Mouse (Mus musculus) intestine, embryonic 14.5 days (tissue): ENCODE measurements around the gene Pmf1. TPM values are rescaled to one million over a fixed set of nuclear protein-coding genes. Genes with fewer than 3 reads are reported as not detected.

Experiments used
- ATAC-seq: fragments of 200-750 bp; cut with Nextera tagmentation; replicated peaks from 2 replicates; pipeline ENCODE4 v1.8.0; 2017; ENCODE audit warnings: low read depth, moderate number of reproducible peaks, moderate TSS enrichment, moderate library complexity; ENCODE audit not compliant: low FRiP score, low TSS enrichment
- DNase-seq: peaks from one replicate; pipeline ENCODE4 v3.0.0-alpha.2; 2018; ENCODE audit warnings: low spot score
- H3K27ac ChIP-seq: fragments of 300-500 bp; sonication (generic); 2 replicates; pipeline ENCODE4 v1.5.1; 2014; ENCODE audit warnings: low read depth, mild to moderate bottlenecking, control low read depth
- H3K27me3 ChIP-seq: fragments of 300-500 bp; sonication (generic); replicated peaks from 2 replicates; pipeline ENCODE4 v1.6.1; 2014; ENCODE audit warnings: low read length, control low read depth; ENCODE audit not compliant: control insufficient read depth, insufficient read depth
- H3K36me3 ChIP-seq: fragments of 300-500 bp; sonication (generic); 2 replicates; pipeline ENCODE4 v1.6.1; 2014; ENCODE audit warnings: low read length, control low read depth; ENCODE audit not compliant: control insufficient read depth, insufficient read depth
- H3K4me1 ChIP-seq: fragments of 300-500 bp; sonication (generic); replicated peaks from 2 replicates; pipeline ENCODE4 v1.6.1; 2014; ENCODE audit warnings: low read length, control low read depth, mixed read lengths; ENCODE audit not compliant: control insufficient read depth, insufficient read depth
- H3K4me2 ChIP-seq: fragments of 300-500 bp; sonication (generic); 2 replicates; pipeline ENCODE4 v1.6.1; 2014; ENCODE audit warnings: low read length
- H3K4me3 ChIP-seq: fragments of 300-500 bp; sonication (generic); 2 replicates; pipeline ENCODE4 v1.5.1; 2014; ENCODE audit warnings: low read depth, low read length, control low read depth, mixed read lengths
- H3K9ac ChIP-seq: fragments of 300-500 bp; sonication (generic); 2 replicates; pipeline ENCODE4 v1.6.1; 2014; ENCODE audit warnings: mild to moderate bottlenecking, low read length
- H3K9me3 ChIP-seq: fragments of 300-500 bp; sonication (generic); 2 replicates; pipeline ENCODE4 v1.6.1; 2016; ENCODE audit warnings: low read length, control low read depth; ENCODE audit not compliant: control insufficient read depth
- WGBS: fragments of 180-500 bp; shearing (Covaris S2); extraction: QIAGEN DNeasy Blood & Tissue Kit; methylation state at CpG from one replicate; pipeline ENCODE4 v1.1.7; 2014; 5-methylcytosine and 5-hydroxymethylcytosine counted together
- polyA plus RNA-seq: library from polyadenylated mRNA; unstranded; fragments of >200 nt; fragmentation: Nextera tagmentation; extraction: Ambion mirVana; gene quantifications from 2 replicates; pipeline ENCODE4 v1.2.1, GENCODE M21; 2014

Gene Pmf1
- polyA plus RNA-seq, 1 experiment from 2014 or later = 150 TPM

DNA sequence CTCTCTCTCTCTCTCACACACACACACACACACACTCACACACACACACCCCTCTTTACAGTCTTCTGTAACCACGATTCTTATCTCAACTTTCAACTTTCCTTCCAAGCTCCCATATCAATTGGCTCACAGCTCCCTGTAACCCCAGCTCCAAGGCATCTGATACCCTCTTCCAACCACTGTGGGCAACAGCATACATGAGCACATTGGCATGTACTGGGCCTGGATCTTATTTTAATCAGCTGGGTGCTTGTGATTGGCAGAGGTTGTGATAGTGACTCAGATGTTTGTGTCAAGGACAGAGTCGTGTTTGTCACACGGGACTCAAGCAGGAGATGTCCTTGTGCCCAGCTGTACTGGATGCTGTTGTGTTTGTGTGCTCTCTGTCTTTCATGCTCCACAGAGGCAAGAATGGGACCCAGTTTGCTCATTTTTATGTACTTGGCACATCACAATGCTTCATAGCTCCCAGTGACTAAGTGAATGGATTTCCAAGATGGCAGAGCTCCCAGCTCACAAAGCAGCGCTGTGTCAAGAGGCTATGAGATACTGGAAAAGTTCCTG lies 17.3 kb upstream of the Pmf1 start:
- 73% methylated on average over 4 of the region's 4 CpGs for WGBS
- Histone ChIP-seq H3K4me2 (no peak overlapping the region), H3K4me1 (peaks cover 12% of the 10 kb centered on the region), H3K4me3 (no peak overlapping the region), H3K9me3 (no peaks in the 10 kb centered on the region), H3K36me3 (no peaks in the 10 kb centered on the region), H3K27me3 (no peaks in the 10 kb centered on the region), H3K9ac (no peak overlapping the region), H3K27ac (no peak overlapping the region)
- DNase-seq (no peak), ATAC-seq (no peak)

DNA sequence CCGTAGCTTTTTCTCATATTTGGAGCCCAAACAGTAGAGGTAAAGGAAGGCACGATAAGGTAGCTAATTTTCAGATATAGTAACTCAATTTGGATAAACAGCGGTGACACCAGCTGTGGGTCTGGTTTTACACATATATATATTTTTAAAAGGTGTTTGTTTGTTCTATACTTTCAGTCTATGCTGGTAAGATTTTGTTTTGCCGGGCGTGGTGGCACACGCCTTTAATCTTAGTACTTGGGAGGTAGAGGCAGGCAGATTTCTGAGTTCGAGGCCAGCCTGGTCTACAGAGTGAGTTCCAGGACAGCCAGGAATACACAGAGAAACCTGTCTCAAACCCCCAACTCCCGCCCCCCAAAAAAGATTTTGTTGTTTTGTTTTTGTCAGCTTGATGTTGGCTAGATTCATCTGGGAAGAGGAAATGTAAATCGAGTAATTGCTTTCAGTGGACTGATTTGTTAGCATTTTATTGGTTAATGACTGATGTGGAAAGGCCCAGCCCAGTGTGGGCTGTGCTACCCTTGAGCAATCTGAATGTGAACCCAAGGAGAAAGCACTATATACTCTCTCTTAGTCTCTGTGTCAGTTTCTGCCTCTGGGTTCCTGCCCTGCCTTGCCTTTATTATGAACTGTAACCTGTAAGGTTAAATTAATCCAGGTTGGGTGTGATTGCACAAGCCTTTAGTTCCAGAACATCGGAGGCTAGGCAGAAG lies 15.7 kb upstream of the Pmf1 start:
- H3K4me3 ChIP-seq = 0 out of 2 replicates have a peak overlapping the region, but pooled peaks have one; percentile 71
- DNase-seq (no peak), ATAC-seq (no peak)
- 84% methylated on average over 10 of the region's 10 CpGs for WGBS
- no peaks in the 10 kb centered on the region for H3K9me3 ChIP-seq
- H3K4me1 ChIP-seq = peaks cover 12% of the 10 kb centered on the region
- no peak overlapping the region for H3K4me2 ChIP-seq
- no peak overlapping the region for H3K27ac ChIP-seq
- no peaks in the 10 kb centered on the region for H3K27me3 ChIP-seq
- peaks cover 5% of the 10 kb centered on the region for H3K36me3 ChIP-seq
- no peak overlapping the region for H3K9ac ChIP-seq

DNA sequence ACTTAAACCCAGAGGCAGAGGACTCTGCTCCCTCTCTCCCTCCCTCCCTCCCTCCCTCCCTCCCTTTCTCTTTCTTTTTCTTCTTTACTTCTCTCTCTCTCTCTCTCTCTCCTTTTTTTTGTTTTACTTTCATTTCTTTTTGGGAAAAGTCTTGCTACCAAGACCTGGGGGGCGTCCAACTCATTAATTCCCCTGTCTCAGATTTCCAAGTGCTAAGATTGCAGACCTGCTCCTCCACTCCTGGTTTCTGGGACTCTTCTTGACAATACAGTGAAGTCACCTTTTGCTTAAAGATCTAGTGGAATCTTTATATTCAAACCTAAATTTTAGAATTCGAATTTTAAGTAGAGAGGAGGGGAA lies 15.2 kb upstream of the Pmf1 start:
- Histone ChIP-seq H3K4me3 (peak overlapping the region; percentile 71; the same call in 1 of the 2 replicates), H3K4me2 (peak overlapping the region; percentile 36), H3K4me1 (peaks cover 12% of the 10 kb centered on the region), H3K36me3 (peaks cover 10% of the 10 kb centered on the region), H3K9me3 (no peaks in the 10 kb centered on the region), H3K9ac (no peak overlapping the region), H3K27me3 (no peaks in the 10 kb centered on the region), H3K27ac (no peak overlapping the region)
- DNase-seq (no peak), ATAC-seq (peak; percentile 2; the same call in 1 of the 2 replicates)
- WGBS = 13% methylated on average over 2 of the region's 2 CpGs

DNA sequence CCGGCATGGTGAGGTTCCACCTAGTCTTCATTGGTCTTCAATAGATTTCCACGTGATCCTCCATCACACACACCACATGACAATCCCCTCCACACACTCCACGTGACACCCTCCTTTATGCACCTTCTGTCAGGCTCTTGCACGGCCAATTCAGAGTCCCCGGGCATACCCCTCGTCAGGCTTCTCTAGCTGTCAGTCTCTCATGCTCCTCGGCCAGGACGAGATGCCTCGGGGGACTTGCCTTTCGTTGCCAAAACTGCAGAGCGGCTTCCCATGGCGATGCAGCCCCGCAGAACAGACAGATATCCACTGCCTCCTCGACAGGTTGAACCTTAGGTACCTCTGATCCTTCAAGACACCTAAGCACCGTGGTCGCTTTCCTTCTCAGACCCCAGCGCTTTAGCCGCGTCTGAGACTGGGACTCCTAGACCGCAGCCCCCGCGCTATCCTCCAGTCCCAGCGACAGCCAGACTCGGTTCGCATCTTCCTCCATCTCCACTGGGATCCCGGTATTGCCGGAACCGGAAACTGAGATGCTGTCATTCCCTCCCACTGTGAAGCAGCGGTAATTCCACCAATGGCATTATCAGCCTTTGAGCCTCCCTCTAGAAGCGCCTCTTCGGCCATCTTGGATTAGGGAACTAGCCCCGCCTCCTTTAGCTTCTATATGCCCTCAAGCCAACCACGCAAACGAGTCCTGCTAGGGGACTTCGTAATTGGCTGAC lies 14.6 kb upstream of the Pmf1 start, which contains the start of gene Slc25a44:
TSS of gene Slc25a44 (minus strand) at position 535 of the 725 bp plus-strand sequence.
- ATAC-seq (peak; percentile 96), DNase-seq (peak; percentile 87)
- 1% methylated on average over 35 of the region's 35 CpGs for WGBS
- peak within 1 kb of the TSS; percentile 50 for H3K9ac ChIP-seq
- H3K36me3 ChIP-seq = peaks cover 16% of the 10 kb centered on the region
- peak within 1 kb of the TSS; percentile 92 for H3K4me2 ChIP-seq
- H3K4me3 ChIP-seq = peak within 1 kb of the TSS; percentile 71
- no peak within 1 kb of the TSS for H3K27ac ChIP-seq
- H3K27me3 ChIP-seq = no peaks in the 10 kb centered on the region
- H3K9me3 ChIP-seq = no peaks in the 10 kb centered on the region
- H3K4me1 ChIP-seq = peaks cover 12% of the 10 kb centered on the region

DNA sequence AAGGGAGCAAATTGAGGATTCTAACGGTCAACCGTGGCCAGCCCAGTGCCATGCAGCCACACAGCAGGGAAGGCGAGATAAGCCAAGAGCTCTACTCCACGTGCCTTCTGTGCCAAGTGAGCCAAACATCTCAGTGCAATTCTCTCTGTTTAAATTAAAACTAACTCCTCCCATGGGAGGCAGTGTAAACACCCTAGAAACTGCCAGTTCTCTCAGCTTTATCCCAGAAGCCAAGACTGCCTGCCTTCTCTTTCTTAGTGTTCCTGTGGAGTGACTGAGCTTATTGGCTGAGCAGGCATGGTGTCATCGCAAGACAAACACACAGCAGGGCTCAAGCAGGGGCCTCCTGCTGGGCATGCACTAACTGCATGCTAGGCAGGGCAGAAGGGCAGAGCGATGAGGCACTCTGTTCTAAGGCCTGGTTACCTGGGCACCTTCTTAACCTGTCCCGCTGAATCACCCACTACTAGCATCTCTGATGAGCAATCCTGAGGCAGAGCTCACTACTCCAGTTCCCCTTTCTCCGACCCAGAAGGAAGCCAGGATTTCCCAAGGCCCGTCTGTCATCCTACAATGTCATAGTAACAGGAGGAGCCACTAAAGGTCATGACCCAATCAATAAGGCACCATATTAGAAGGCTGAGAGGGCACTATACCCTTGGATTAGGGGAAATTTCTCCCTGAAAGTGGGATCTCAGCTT lies 12.0 kb upstream of the Pmf1 start:
- no peak overlapping the region for H3K9ac ChIP-seq
- H3K36me3 ChIP-seq = peaks cover 41% of the 10 kb centered on the region
- H3K4me2 ChIP-seq = no peak overlapping the region
- no peak for ATAC-seq
- no peak for DNase-seq
- H3K27ac ChIP-seq = no peak overlapping the region
- WGBS = 42% methylated on average over 9 of the region's 9 CpGs
- H3K9me3 ChIP-seq = no peaks in the 10 kb centered on the region
- H3K27me3 ChIP-seq = no peaks in the 10 kb centered on the region
- peaks cover 12% of the 10 kb centered on the region for H3K4me1 ChIP-seq
- H3K4me3 ChIP-seq = no peak overlapping the region

DNA sequence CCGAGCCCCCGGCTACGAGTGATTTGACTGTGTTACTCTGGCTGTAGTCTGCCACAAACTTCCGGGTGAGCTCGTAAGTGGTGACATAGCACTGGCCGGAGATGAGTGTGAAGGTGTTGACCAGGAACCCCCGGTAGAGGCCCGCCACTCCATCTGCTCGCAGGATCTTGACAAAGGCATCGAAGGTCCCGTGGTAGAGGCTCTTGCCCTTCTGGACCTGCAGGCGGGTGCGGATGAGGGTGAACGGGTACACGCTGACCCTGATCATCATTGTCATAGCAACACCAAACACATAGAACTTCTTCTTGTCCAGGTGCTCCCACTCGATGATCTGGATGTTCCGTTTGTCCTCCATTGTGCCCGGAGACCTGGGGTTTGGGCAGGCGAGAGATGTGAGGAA lies 10.6 kb upstream of the Pmf1 start:
- peaks cover 12% of the 10 kb centered on the region for H3K4me1 ChIP-seq
- ATAC-seq (no peak), DNase-seq (no peak)
- no peaks in the 10 kb centered on the region for H3K9me3 ChIP-seq
- no peak overlapping the region for H3K9ac ChIP-seq
- WGBS = 89% methylated on average over 19 of the region's 19 CpGs
- no peaks in the 10 kb centered on the region for H3K27me3 ChIP-seq
- H3K4me2 ChIP-seq = no peak overlapping the region
- no peak overlapping the region for H3K4me3 ChIP-seq
- H3K36me3 ChIP-seq = peaks cover 54% of the 10 kb centered on the region
- no peak overlapping the region for H3K27ac ChIP-seq

DNA sequence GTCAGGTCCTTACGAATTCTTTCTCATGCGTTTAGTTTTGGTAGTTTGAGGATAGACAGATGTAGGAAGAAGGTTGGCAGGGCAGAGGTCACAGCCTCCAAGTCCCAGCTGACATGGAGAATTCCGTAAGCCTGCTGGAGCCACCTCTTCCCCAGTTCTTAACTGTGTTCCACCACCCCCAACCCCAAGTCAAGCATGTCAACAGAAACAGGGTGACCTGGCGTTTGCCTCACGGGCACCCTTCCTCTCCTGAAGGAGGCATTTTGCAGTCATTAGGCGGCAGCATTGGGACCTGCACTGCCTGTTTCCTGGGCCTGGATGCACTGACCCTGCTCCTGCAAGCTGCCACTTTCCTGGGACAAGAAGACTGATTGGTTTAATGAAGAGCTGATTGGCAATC lies 7.9 kb upstream of the Pmf1 start:
- no peaks in the 10 kb centered on the region for H3K4me1 ChIP-seq
- peaks cover 75% of the 10 kb centered on the region for H3K36me3 ChIP-seq
- no peak overlapping the region for H3K4me3 ChIP-seq
- no peaks in the 10 kb centered on the region for H3K9me3 ChIP-seq
- ATAC-seq (no peak), DNase-seq (no peak)
- H3K27ac ChIP-seq = no peak overlapping the region
- 69% methylated on average over 6 of the region's 6 CpGs for WGBS
- no peak overlapping the region for H3K9ac ChIP-seq
- no peaks in the 10 kb centered on the region for H3K27me3 ChIP-seq
- no peak overlapping the region for H3K4me2 ChIP-seq

DNA sequence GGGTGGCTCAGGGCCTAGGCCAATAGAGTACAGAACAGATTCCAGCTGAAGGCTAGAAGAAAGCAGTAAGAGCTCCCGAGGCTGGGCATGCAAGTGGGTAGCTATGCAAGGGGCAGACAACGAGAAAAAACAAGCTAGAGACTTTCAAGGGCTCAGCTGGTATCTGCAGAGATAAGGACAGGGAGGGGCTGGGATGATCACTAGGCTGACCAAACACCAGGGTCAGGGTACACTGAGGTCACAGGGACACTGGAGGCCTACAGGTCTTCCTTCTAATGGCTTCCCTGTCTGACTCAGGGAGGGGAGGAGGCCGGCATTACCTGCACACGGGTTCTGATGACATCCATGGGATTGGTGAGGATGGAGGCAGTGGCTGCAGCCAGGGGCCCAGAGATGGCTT lies 5.5 kb upstream of the Pmf1 start:
- H3K4me1 ChIP-seq = peaks cover 3% of the 10 kb centered on the region
- H3K9me3 ChIP-seq = no peaks in the 10 kb centered on the region
- WGBS = 56% methylated on average over 4 of the region's 4 CpGs
- no peak for ATAC-seq
- H3K27me3 ChIP-seq = no peaks in the 10 kb centered on the region
- H3K4me2 ChIP-seq = no peak overlapping the region
- H3K9ac ChIP-seq = no peak overlapping the region
- DNase-seq = no peak
- no peak overlapping the region for H3K27ac ChIP-seq
- no peak overlapping the region for H3K4me3 ChIP-seq
- peaks cover 87% of the 10 kb centered on the region for H3K36me3 ChIP-seq
